ENCODE assay signal across 21 mouse cellular contexts in genomic region chr10:39956340-39956878, GRCm38 (mm10). TPM values are rescaled to one million over a fixed set of nuclear protein-coding genes. Genes with fewer than 3 reads are reported as not detected.
A peak's percentile ranks its signal among the peaks of the same experiment; 100 is the strongest.
DNase-seq lines count a peak whose midpoint lies in the region; ATAC-seq and TF ChIP-seq lines count a peak whose summit lies in the region.
"Had no signal": no experiment of that assay in that cellular context is flagged by ENCODE, and none has a peak within 500 bp of the region (broad histone marks: within the 10 kb centered on the region; RNA-seq: fewer than 3 reads in every experiment).

No protein-coding gene starts in this region.

- H3K4me1 ChIP-seq in kidney, adult 2 months (ENCODE audit: control insufficient read depth, insufficient read depth, low read length): peaks cover 6% of the 10 kb centered on the region; the same call in 1 of the 2 replicates
- no peaks in the 10 kb centered on the region for H3K4me1 ChIP-seq in midbrain, postnatal 0 days (ENCODE audit: insufficient read depth, low read length)
- peaks cover 12% of the 10 kb centered on the region for H3K4me1 ChIP-seq in midbrain, embryonic 10.5 days
- H3K4me1 ChIP-seq in stomach, postnatal 0 days (replicated peaks; ENCODE audit: control insufficient read depth, insufficient read depth): no peaks in the 10 kb centered on the region; the same call in 1 of the 2 replicates

- no peak for TF ChIP-seq EP300 in stomach, postnatal 0 days (optimal IDR thresholded peaks at IDR 0.05)

- H3K36me3 ChIP-seq in kidney, adult 2 months (ENCODE audit: control insufficient read depth, insufficient read depth, low read length): no peaks in the 10 kb centered on the region
- no peaks in the 10 kb centered on the region for H3K36me3 ChIP-seq in midbrain, postnatal 0 days (ENCODE audit: insufficient read depth, low read length)
- H3K36me3 ChIP-seq in midbrain, embryonic 10.5 days: no peaks in the 10 kb centered on the region
- no peaks in the 10 kb centered on the region for H3K36me3 ChIP-seq in stomach, postnatal 0 days (ENCODE audit: control insufficient read depth, insufficient read depth, low read length)
- H3K36me3 ChIP-seq: heart, embryonic 10.5 days; liver, embryonic 15.5 days; midbrain, embryonic 13.5 days; neural tube, embryonic 12.5 days had no signal

- ATAC-seq in midbrain, postnatal 0 days (ENCODE audit: low FRiP score): no peak
- no peak for ATAC-seq in stomach, postnatal 0 days (ENCODE audit: low FRiP score, low TSS enrichment)
- ATAC-seq: forebrain, embryonic 16.5 days; midbrain, embryonic 13.5 days had no signal

- no peaks in the 10 kb centered on the region for H3K9me3 ChIP-seq in midbrain, postnatal 0 days (ENCODE audit: low read length)
- no peaks in the 10 kb centered on the region for H3K9me3 ChIP-seq in midbrain, embryonic 10.5 days (replicated peaks)
- no peaks in the 10 kb centered on the region for H3K9me3 ChIP-seq in stomach, postnatal 0 days (ENCODE audit: control insufficient read depth, low read length)
- H3K9me3 ChIP-seq: heart, embryonic 10.5 days; liver, embryonic 15.5 days; midbrain, embryonic 13.5 days; neural tube, embryonic 12.5 days had no signal

- H3K4me2 ChIP-seq in midbrain, postnatal 0 days (ENCODE audit: low read depth, low read length, poor library complexity, severe bottlenecking): no peak overlapping the region
- H3K4me2 ChIP-seq in stomach, postnatal 0 days (replicated peaks; ENCODE audit: low read depth): no peak overlapping the region
- H3K4me2 ChIP-seq: liver, embryonic 15.5 days; midbrain, embryonic 13.5 days; neural tube, embryonic 12.5 days had no signal

- no peak overlapping the region for H3K4me3 ChIP-seq in kidney, adult 2 months (ENCODE audit: insufficient read depth, low read depth, low read length)
- H3K4me3 ChIP-seq in midbrain, postnatal 0 days (ENCODE audit: low read depth, low read length): no peak overlapping the region
- H3K4me3 ChIP-seq in midbrain, embryonic 10.5 days: no peak overlapping the region
- no peak overlapping the region for H3K4me3 ChIP-seq in stomach, postnatal 0 days (ENCODE audit: low read depth, low read length)
- H3K4me3 ChIP-seq: heart, embryonic 10.5 days; liver, embryonic 15.5 days; midbrain, embryonic 13.5 days; neural tube, embryonic 12.5 days had no signal

- H3K27me3 ChIP-seq in kidney, adult 2 months (replicated peaks; ENCODE audit: control insufficient read depth, insufficient read depth, low read length): no peaks in the 10 kb centered on the region
- 0 out of 2 replicates have a peak, but pooled peaks cover 5% of the 10 kb centered on the region for H3K27me3 ChIP-seq in midbrain, postnatal 0 days (ENCODE audit: insufficient read depth, low read length)
- H3K27me3 ChIP-seq in midbrain, embryonic 10.5 days (ENCODE audit: low read depth, poor library complexity, severe bottlenecking): peaks cover 38% of the 10 kb centered on the region
- H3K27me3 ChIP-seq in stomach, postnatal 0 days (ENCODE audit: control insufficient read depth, insufficient read depth, low read length): no peaks in the 10 kb centered on the region
- H3K27me3 ChIP-seq: neural tube, embryonic 12.5 days had no signal

- DNase-seq in cerebellum, postnatal 14 days: peak; percentile 7 to 9
- DNase-seq in cerebellum, postnatal 25 days: no peak
- peak; percentile 69 for DNase-seq in kidney, adult 2 months
- no peak for DNase-seq in kidney, postnatal 4 days
- peak; percentile 26 for DNase-seq in midbrain, postnatal 0 days (ENCODE audit: low spot score)
- no peak for DNase-seq in midbrain, embryonic 10.5 days (ENCODE audit: low spot score)
- DNase-seq in stomach, postnatal 0 days (ENCODE audit: low spot score): no peak
- DNase-seq in right cerebral cortex, postnatal 36 days (ENCODE audit: low spot score in 2 of 2): no peak
- DNase-seq: adrenal gland, adult 8-10 months; B cell, adult 2 months; cerebellum, adult 8-10 months; embryo, embryonic 11 days; gastrocnemius, postnatal 10 days; heart, postnatal 36 days; right cerebral cortex, postnatal 14 days had no signal

- 23% methylated on average over 2 of the region's 2 CpGs for whole genome bisulfite sequencing in kidney, adult 2 months
- 50% methylated on average over 2 of the region's 2 CpGs for WGBS in midbrain, postnatal 0 days
- 86% methylated on average over 2 of the region's 2 CpGs for WGBS in midbrain, embryonic 10.5 days
- WGBS in stomach, postnatal 0 days: 58% methylated on average over 2 of the region's 2 CpGs

- no peak overlapping the region for H3K27ac ChIP-seq in kidney, adult 2 months (ENCODE audit: insufficient read depth, low read depth, low read length)
- H3K27ac ChIP-seq in midbrain, postnatal 0 days (ENCODE audit: low read depth, low read length): no peak overlapping the region
- no peak overlapping the region for H3K27ac ChIP-seq in midbrain, embryonic 10.5 days (replicated peaks)
- H3K27ac ChIP-seq in stomach, postnatal 0 days (replicated peaks): no peak overlapping the region
- H3K27ac ChIP-seq: heart, embryonic 10.5 days; liver, embryonic 15.5 days; macrophage; midbrain, embryonic 13.5 days; neural tube, embryonic 12.5 days had no signal

- no peak for TF ChIP-seq POLR2A in kidney, adult 2 months (IDR thresholded peaks at IDR 0.05; ENCODE audit: low read depth, low read length)

- TF ChIP-seq CTCF in kidney, adult 2 months (conservative IDR thresholded peaks at IDR 0.05; ENCODE audit: insufficient read depth, insufficient read length, low read depth, low read length): no peak
- peak; percentile 51 for TF ChIP-seq CTCF in midbrain, postnatal 0 days (IDR thresholded peaks at IDR 0.05)
- TF ChIP-seq CTCF in stomach, postnatal 0 days (IDR thresholded peaks at IDR 0.05; ENCODE audit: low read depth): peak; percentile 26; the same call in 1 of the 2 replicates

- no peak overlapping the region for H3K9ac ChIP-seq in midbrain, postnatal 0 days (replicated peaks; ENCODE audit: low read length, poor library complexity, severe bottlenecking)
- no peak overlapping the region for H3K9ac ChIP-seq in stomach, postnatal 0 days (ENCODE audit: low read length)
- H3K9ac ChIP-seq: liver, embryonic 15.5 days; midbrain, embryonic 13.5 days; neural tube, embryonic 12.5 days had no signal

RNA-seq across cellular contexts. Expression of gene Mfsd4b3, which starts 3.5 kb away (rescaled TPM):
- polyA plus RNA-seq in kidney, adult 2 months (2012; rRNA removed): 15.8 and 17.4 TPM in 2 replicates
- not detected in 2 replicates for total RNA-seq in midbrain, postnatal 0 days (2014; rRNA removed)
- not detected in 2 replicates for polyA plus RNA-seq in midbrain, postnatal 0 days (2015; fragmentation: Nextera tagmentation; extraction: Ambion mirVana)
- 0.16 TPM in 2 replicates for polyA plus RNA-seq in midbrain, embryonic 10.5 days (2016; fragmentation: Nextera tagmentation; extraction: Ambion mirVana)
- 1.3 and 1.7 TPM in 2 replicates for polyA plus RNA-seq in stomach, postnatal 0 days (2015; fragmentation: Nextera tagmentation; extraction: Ambion mirVana)
- polyA plus RNA-seq: forebrain, embryonic 16.5 days; midbrain, embryonic 13.5 days had no signal

RNA-seq across cellular contexts. Expression of gene Mfsd4b2, which starts 29.7 kb away (rescaled TPM):
- 0.38 and 0.53 TPM in 2 replicates for polyA plus RNA-seq in kidney, adult 2 months (2012; rRNA removed)
- not detected in 2 replicates for total RNA-seq in midbrain, postnatal 0 days (2014; rRNA removed)
- polyA plus RNA-seq in midbrain, postnatal 0 days (2015; fragmentation: Nextera tagmentation; extraction: Ambion mirVana): 0.07 TPM in 1 of 2 replicates, not detected in the other
- polyA plus RNA-seq in midbrain, embryonic 10.5 days (2016; fragmentation: Nextera tagmentation; extraction: Ambion mirVana): not detected in 2 replicates
- polyA plus RNA-seq in stomach, postnatal 0 days (2015; fragmentation: Nextera tagmentation; extraction: Ambion mirVana): not detected in 2 replicates
- polyA plus RNA-seq: forebrain, embryonic 16.5 days; heart, embryonic 10.5 days; liver, embryonic 15.5 days; macrophage; midbrain, embryonic 13.5 days; neural tube, embryonic 12.5 days had no signal

RNA-seq across cellular contexts. Expression of gene Mfsd4b5, which starts 30.0 kb away (rescaled TPM):
- 223 and 249 TPM in 2 replicates for polyA plus RNA-seq in kidney, adult 2 months (2012; rRNA removed)
- 0.24 TPM in 1 of 2 replicates, not detected in the other for total RNA-seq in midbrain, postnatal 0 days (2014; rRNA removed)
- not detected in 2 replicates for polyA plus RNA-seq in midbrain, postnatal 0 days (2015; fragmentation: Nextera tagmentation; extraction: Ambion mirVana)
- polyA plus RNA-seq in midbrain, embryonic 10.5 days (2016; fragmentation: Nextera tagmentation; extraction: Ambion mirVana): 0.09 TPM in 1 of 2 replicates, not detected in the other
- 0.13 and 0.16 TPM in 2 replicates for polyA plus RNA-seq in stomach, postnatal 0 days (2015; fragmentation: Nextera tagmentation; extraction: Ambion mirVana)
- polyA plus RNA-seq: forebrain, embryonic 16.5 days; midbrain, embryonic 13.5 days had no signal

RNA-seq across cellular contexts. Expression of gene Mfsd4b4, which starts 57.4 kb away (rescaled TPM):
- 3.2 and 3.4 TPM in 2 replicates for polyA plus RNA-seq in kidney, adult 2 months (2012; rRNA removed)
- 9.2 and 9.7 TPM in 2 replicates for total RNA-seq in midbrain, postnatal 0 days (2014; rRNA removed)
- 2.4 TPM in 2 replicates for polyA plus RNA-seq in midbrain, postnatal 0 days (2015; fragmentation: Nextera tagmentation; extraction: Ambion mirVana)
- polyA plus RNA-seq in midbrain, embryonic 10.5 days (2016; fragmentation: Nextera tagmentation; extraction: Ambion mirVana): 4.5 and 4.6 TPM in 2 replicates
- polyA plus RNA-seq in stomach, postnatal 0 days (2015; fragmentation: Nextera tagmentation; extraction: Ambion mirVana): 1.8 and 1.9 TPM in 2 replicates

Comparison
In these comparisons a context has a peak if more than half of its experiments do, and no peak if none do; other contexts are left out.
1. DNase-seq: peak in cerebellum, postnatal 14 days (2 of 2), kidney, adult 2 months (single experiment) and midbrain, postnatal 0 days (single experiment); none in cerebellum, postnatal 25 days (0 of 2), kidney, postnatal 4 days (0 of 2), midbrain, embryonic 10.5 days (single experiment), stomach, postnatal 0 days (single experiment) and right cerebral cortex, postnatal 36 days (0 of 2).
2. RNA of gene Mfsd4b5, which starts 30.0 kb away (polyA plus RNA-seq): 223 to 249 TPM in kidney, adult 2 months; 0.13 to 0.16 TPM in stomach, postnatal 0 days, 0.09 TPM in midbrain, embryonic 10.5 days and not detected in midbrain, postnatal 0 days; every median in the first group is over 100 times any median in the second.